Mouse (Mus musculus) testis, postnatal 10 days (tissue): ENCODE measurements at regions not wholly inside any gene's neighbourhood (a gene's known extent, or its start where the extent isn't known, plus 50 kb on each side); places are given as distances from the start of the nearest gene placed in this dataset.
A peak's percentile ranks its signal among the peaks of the same experiment; 100 is the strongest.

Experiments used
- DNase-seq: peaks from one replicate; pipeline ENCODE4 v3.0.0; 2021; ENCODE audit warnings: low spot score

DNA sequence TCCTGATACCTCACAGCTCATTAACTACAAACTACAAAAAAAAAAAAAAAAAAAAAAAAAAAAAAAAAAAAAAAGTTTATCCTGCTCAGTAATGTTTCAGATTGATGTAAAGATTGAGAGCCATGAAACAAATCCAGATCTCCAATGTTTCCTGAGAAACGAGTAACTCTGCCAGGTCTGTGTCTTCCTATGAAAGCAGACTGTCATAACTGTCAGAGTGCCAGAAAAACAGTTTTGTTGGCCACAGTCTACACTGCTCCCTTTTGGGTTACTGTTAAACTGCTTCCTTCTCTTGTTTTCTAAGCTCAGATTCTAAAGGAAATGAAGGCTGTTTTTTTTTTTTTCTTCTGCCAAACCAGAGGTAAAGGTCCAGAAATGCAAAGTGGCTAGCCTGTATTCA is 144.6 kb upstream of the Vstm2b start:
- no peak for DNase-seq

DNA sequence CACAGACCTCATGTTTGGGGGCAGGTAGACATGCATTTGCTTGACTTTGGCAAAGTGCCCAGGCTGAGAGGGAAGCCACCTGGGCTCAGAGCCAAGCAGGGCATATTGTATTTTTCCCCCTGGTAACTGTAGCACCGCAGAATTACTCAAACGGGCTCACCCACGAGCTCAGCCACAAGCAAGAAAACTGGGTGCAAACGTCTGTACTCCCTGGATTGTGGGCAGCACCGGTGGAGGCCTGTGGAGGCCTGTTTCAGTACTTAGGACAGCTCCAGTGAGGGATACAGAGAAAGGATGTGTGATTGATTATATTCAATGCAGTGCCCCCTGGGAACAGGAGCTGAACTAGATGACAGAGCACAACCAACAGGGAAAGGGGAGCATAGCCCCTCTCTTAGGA is 135.6 kb upstream of the Vstm2b start:
- DNase-seq, result peak; percentile 48

- DNase-seq, result no peak
Observed at GRCm38 (mm10) chr7:40766142-40766541, 132.0 kb upstream of the Vstm2b start.

DNA sequence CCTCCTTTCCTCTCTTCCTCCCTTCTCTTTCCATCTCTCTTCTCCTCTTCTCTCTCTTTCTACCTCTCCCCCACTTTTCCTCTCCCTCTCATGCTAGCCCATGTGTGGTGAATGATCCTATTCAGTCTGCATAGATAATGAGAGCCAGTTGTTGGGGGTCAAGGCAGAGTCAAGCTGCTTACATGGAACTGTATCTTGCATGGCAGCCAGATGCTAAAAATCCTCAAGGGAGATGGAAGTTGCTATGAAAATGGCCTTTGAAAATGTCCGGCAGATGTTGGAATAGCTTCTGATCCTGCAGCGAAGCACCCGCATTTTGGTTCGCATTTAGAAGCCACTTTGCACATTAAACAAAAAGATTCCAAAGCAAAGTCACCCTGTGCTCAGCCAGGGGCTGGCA is 121.9 kb upstream of the Vstm2b start:
- no peak for DNase-seq

DNA sequence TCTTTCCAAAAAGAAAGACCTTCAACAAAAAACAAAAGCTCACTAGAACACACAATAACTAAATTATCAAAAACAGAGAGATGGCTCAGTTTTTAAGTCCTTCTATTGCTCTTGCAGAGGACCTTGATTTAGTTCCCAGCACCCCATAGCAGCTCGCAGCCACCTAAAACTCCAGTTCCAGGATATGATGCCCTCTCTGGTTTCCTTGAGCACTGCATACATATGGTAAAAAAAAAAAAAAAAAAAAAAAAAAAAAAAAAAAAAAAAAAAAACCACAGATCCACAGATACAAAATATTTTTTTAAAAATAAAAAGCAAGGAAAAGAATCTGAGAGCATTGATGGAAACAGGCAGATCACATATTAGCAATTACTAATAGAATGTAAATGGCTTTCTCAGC is 113.2 kb upstream of the Vstm2b start:
- no peak for DNase-seq

DNA sequence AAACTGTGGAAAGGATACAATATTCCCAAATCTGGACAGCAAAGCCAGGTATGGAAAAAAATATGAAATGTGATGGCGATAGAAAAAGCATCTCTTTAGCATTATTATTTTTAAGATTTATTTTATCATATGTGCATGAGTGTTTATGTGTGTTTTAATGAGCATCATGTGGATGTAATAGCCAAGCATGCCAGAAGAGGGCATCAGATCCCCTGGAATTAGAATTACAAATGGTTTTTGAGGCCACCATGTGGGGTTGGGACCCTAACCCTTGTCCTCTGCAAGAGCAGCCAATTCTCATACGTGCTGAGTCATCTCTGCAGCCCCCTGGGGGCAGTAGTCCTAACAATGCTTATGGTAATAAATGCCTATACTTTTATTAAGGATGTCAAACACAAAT is 111.4 kb upstream of the Vstm2b start:
- DNase-seq, result no peak

- DNase-seq, result no peak
Observed at GRCm38 (mm10) chr7:40788486-40788885, 109.6 kb upstream of the Vstm2b start.

DNA sequence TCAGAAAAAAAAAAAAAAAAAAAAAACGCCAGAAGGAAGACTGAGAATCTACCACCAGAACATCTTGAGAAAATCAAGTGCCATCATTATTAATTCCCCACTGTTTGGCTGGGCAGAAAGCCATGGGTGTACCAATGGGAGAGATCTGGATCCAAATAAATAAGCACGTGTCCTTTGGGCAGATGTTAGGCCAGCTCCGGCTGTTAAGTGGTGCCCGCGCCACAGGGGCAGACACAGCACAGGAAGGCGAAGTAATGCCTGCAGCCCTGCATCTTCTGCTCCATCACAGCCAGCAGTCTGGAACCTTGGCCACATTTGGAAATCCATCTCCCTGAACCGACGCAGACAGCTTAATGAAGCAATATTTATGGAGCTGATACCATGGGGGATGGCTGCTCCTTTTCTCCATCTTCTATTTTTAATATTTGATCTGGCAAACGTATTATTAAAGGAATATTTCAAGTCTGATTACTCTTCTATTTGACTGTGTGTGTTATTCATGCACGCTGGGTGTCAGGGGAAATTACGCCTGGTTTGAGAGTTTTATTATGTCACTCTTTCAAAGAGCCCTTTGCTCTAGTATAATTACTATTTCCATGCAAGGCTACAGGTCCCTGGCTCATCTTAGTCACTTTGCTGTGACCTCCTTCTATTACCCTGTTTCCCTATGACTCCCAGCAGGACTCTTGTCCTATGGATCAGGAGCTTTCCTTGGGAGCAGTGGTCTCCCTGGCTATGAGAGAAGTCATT is 103.5 kb upstream of the Vstm2b start:
- DNase-seq, result no peak

DNA sequence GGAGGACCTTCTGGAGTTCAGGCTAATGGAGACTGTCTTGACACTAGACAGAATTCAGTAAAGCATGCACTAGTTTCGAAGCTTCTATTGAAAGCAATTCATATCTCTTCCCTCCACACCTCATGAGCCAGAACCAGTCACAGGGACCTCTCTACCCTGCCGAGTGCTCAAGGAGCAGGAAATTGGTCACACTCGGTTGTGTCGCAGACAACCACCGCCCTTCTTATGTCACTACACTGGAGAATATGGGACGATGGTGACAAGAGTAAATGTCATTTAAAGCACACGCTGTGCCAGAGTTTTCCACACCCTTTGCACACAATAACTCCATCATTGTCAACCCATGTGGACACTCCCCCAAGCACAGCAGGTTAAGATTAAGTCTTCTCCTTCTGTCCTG is 98.3 kb upstream of the Vstm2b start:
- DNase-seq, result no peak

- no peak for DNase-seq
Observed at GRCm38 (mm10) chr7:40801291-40801690, 96.8 kb upstream of the Vstm2b start.

GRCm38 (mm10) chr7:40805211-40805610 is 92.9 kb upstream of the Vstm2b start:
- DNase-seq, result peak; percentile 19

GRCm38 (mm10) chr7:40805866-40806265 is 92.3 kb upstream of the Vstm2b start:
- DNase-seq, result no peak

DNA sequence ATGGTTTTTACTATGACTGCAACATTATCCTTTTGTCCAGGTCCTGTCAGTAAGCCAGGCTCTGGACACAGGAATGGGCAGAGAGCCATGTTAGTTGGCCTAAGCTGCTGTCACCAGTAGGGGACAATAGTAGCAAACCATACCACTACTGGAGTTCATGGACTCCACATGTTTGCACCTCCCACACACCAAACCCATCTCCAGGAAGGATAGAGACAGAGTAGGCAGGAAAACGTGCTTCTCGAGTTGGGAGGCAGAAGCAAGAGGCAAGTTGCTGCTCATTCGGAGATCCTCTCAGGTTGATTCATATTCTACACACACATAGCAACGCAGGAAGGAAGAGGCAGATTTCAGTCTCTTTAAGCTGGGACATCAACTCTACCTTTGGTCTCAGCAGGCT is 85.2 kb upstream of the Vstm2b start:
- DNase-seq, result no peak

GRCm38 (mm10) chr7:40825141-40825742 is 72.9 kb upstream of the Vstm2b start:
- DNase-seq, result no peak

GRCm38 (mm10) chr7:40829526-40829925 is 68.6 kb upstream of the Vstm2b start:
- DNase-seq, result no peak

DNA sequence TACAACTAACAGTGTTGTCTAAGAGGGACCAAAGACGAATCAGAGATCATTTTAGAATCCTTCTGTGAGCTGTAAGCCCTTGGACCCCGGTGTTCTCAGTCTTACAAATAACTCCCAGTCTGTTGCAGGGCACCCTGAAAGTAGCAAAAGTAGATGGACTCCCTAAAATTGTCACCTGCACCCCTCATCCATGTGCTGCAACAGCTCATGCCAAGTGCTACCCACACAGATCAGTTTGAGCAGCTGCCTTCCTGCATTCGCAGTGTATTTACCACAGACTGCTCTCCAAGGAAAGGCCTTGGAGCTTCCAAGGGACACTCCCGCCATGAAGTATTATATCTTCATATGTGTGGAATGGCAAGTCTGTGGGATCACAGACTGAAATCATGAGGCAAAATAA is 66.5 kb upstream of the Vstm2b start:
- DNase-seq, result no peak

- DNase-seq, result no peak
Observed at GRCm38 (mm10) chr7:40842344-40842992, 55.7 kb upstream of the Vstm2b start.

DNA sequence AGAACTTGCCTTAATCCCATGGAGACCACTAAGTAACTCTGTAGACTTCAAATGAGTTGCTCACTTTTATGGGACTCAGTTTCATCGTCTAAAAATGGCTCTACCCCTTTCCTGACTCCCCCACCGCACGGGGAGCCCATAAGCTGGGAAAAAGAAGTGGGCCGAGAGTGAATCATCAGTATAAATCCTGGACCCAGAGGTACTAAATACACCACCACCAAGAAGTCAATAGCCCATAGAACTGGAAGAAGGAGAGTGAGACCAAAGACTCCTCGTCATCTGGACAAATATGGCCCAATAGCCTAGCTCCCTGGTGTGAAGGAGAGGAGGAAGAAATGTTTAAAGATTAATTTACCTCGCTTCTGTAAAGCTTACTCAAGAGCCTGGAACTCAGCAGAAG is 51.6 kb upstream of the Vstm2b start:
- no peak for DNase-seq
